8 mouse cellular contexts compared by ENCODE assay signal in the genomic region with DNA sequence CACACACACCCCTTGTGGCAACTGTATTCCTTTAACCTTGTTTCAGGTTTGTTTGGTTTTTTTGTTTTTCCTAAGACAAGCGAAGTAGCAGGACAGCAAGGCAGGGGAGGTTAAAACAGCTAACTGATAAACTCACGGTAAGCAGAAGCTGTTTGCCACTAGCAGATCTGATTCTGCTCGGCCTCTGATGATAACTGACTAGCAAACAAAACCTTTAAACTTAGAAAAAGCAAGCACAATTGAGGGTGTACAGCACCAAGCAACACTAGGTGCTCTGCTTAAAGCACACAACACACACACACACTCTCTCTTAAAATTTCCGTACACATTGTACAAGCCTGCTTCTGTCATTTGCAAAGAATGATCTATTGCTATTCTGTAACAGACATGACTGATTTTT. TPM values are rescaled to one million over a fixed set of nuclear protein-coding genes. Genes with fewer than 3 reads are reported as not detected.
DNase-seq lines count a peak whose midpoint lies in the region; ATAC-seq and TF ChIP-seq lines count a peak whose summit lies in the region.
"Had no signal": no experiment of that assay in that cellular context is flagged by ENCODE, and none has a peak within 500 bp of the region (broad histone marks: within the 10 kb centered on the region; RNA-seq: fewer than 3 reads in every experiment).

No protein-coding gene starts in this region.

- TF ChIP-seq POLR2A in small intestine, adult 2 months (IDR thresholded peaks at IDR 0.05; ENCODE audit: low read depth, low read length): no peak

- ATAC-seq in lung, embryonic 14.5 days (ENCODE audit: insufficient read depth): no peak
- ATAC-seq in forebrain, embryonic 13.5 days: no peak
- ATAC-seq in limb, embryonic 11.5 days (ENCODE audit: insufficient number of reproducible peaks, low FRiP score, low TSS enrichment, low read depth): no peak

- H3K27ac ChIP-seq in lung, embryonic 14.5 days (ENCODE audit: low read depth): peak overlapping the region; percentile 97
- peak overlapping the region; percentile 97 for H3K27ac ChIP-seq in forebrain, embryonic 13.5 days
- H3K27ac ChIP-seq in limb, embryonic 11.5 days (replicated peaks; ENCODE audit: low read depth, low read length): 0 out of 2 replicates have a peak overlapping the region, but pooled peaks have one; percentile 30
- peak overlapping the region; percentile 47; the same call in 1 of the 2 replicates for H3K27ac ChIP-seq in small intestine, adult 2 months (ENCODE audit: insufficient read depth, low read depth, low read length)

- peak overlapping the region; percentile 62 for H3K4me3 ChIP-seq in lung, embryonic 14.5 days (ENCODE audit: low read depth, low read length)
- H3K4me3 ChIP-seq in forebrain, embryonic 13.5 days: peak overlapping the region; percentile 78
- peak overlapping the region; percentile 43 for H3K4me3 ChIP-seq in limb, embryonic 11.5 days (ENCODE audit: low read depth, low read length)
- 0 out of 2 replicates have a peak overlapping the region, but pooled peaks have one; percentile 19 for H3K4me3 ChIP-seq in small intestine, adult 2 months (ENCODE audit: low read depth, low read length)

- peaks cover 37% of the 10 kb centered on the region for H3K36me3 ChIP-seq in lung, embryonic 14.5 days (ENCODE audit: insufficient read depth)
- H3K36me3 ChIP-seq in forebrain, embryonic 13.5 days (ENCODE audit: poor library complexity, severe bottlenecking): peaks cover 22% of the 10 kb centered on the region
- H3K36me3 ChIP-seq in limb, embryonic 11.5 days (ENCODE audit: control insufficient read depth, insufficient read depth, low read length): peaks cover 9% of the 10 kb centered on the region
- H3K36me3 ChIP-seq in small intestine, adult 2 months (ENCODE audit: control insufficient read depth, insufficient read depth, low read length): no peaks in the 10 kb centered on the region

- DNase-seq in lung, embryonic 14.5 days: peak; percentile 48
- no peak for DNase-seq in lung, postnatal 4 days
- DNase-seq in limb, embryonic 11.5 days (ENCODE audit: low spot score): no peak
- DNase-seq in right cerebral cortex, postnatal 25 days: no peak
- DNase-seq in gastrocnemius, adult 18-20 months (ENCODE audit: low spot score): no peak

- peak overlapping the region; percentile 85 for H3K9ac ChIP-seq in lung, embryonic 14.5 days
- H3K9ac ChIP-seq in forebrain, embryonic 13.5 days: peak overlapping the region; percentile 76
- H3K9ac ChIP-seq in limb, embryonic 11.5 days (ENCODE audit: low read length): peak overlapping the region; percentile 52; the same call in 1 of the 2 replicates

- no peaks in the 10 kb centered on the region for H3K27me3 ChIP-seq in lung, embryonic 14.5 days (ENCODE audit: insufficient read depth, low read length)
- H3K27me3 ChIP-seq in forebrain, embryonic 13.5 days: no peaks in the 10 kb centered on the region
- no peaks in the 10 kb centered on the region for H3K27me3 ChIP-seq in limb, embryonic 11.5 days (ENCODE audit: control insufficient read depth, insufficient read depth, low read length)
- H3K27me3 ChIP-seq in small intestine, adult 2 months (ENCODE audit: control insufficient read depth, insufficient read depth, low read length): no peaks in the 10 kb centered on the region

- peak overlapping the region; percentile 79 for H3K4me2 ChIP-seq in lung, embryonic 14.5 days
- peak overlapping the region; percentile 87 for H3K4me2 ChIP-seq in forebrain, embryonic 13.5 days
- H3K4me2 ChIP-seq in limb, embryonic 11.5 days (ENCODE audit: low read depth, severe bottlenecking): peak overlapping the region; percentile 64

- WGBS in lung, embryonic 14.5 days: 6% methylated on average over 4 of the region's 4 CpGs
- WGBS in forebrain, embryonic 13.5 days: 11% methylated on average over 4 of the region's 4 CpGs
- WGBS in limb, embryonic 11.5 days: 37% methylated on average over 4 of the region's 4 CpGs
- WGBS in small intestine, adult 2 months: 46% methylated on average over 4 of the region's 4 CpGs

- peaks cover 30% of the 10 kb centered on the region for H3K4me1 ChIP-seq in lung, embryonic 14.5 days (ENCODE audit: insufficient read depth)
- peaks cover 72% of the 10 kb centered on the region for H3K4me1 ChIP-seq in forebrain, embryonic 13.5 days
- peaks cover 31% of the 10 kb centered on the region for H3K4me1 ChIP-seq in limb, embryonic 11.5 days (ENCODE audit: control insufficient read depth, insufficient read depth, low read length)
- H3K4me1 ChIP-seq in small intestine, adult 2 months (ENCODE audit: control insufficient read depth, insufficient read depth, insufficient read length, low read length): peaks cover 5% of the 10 kb centered on the region; the same call in 1 of the 2 replicates

- TF ChIP-seq CTCF in lung, embryonic 14.5 days (IDR thresholded peaks at IDR 0.05; ENCODE audit: low read depth): no peak
- TF ChIP-seq CTCF in small intestine, adult 2 months (IDR thresholded peaks at IDR 0.05; ENCODE audit: extremely low read depth, insufficient read length, insufficient replicate concordance, low read depth, low read length): no peak

- no peaks in the 10 kb centered on the region for H3K9me3 ChIP-seq in lung, embryonic 14.5 days (ENCODE audit: low read depth, low read length)
- H3K9me3 ChIP-seq in forebrain, embryonic 13.5 days (replicated peaks): no peaks in the 10 kb centered on the region
- H3K9me3 ChIP-seq in limb, embryonic 11.5 days (ENCODE audit: control insufficient read depth, low read length): no peaks in the 10 kb centered on the region; the same call in 1 of the 2 replicates

RNA-seq across cellular contexts. Expression of a gene that starts 6.8 kb away (rescaled TPM):
- polyA plus RNA-seq in lung, embryonic 14.5 days (2014; fragmentation: Nextera tagmentation; extraction: Ambion mirVana): 17.6 and 19.5 TPM in 2 replicates
- 9.0 and 10.7 TPM in 2 replicates for polyA plus RNA-seq in forebrain, embryonic 13.5 days (2015; fragmentation: Nextera tagmentation; extraction: Ambion mirVana)
- polyA plus RNA-seq in limb, embryonic 11.5 days (2014; fragmentation: Nextera tagmentation; extraction: Ambion mirVana): 7.4 and 10.2 TPM in 2 replicates
- 0.95 and 1.1 TPM in 2 replicates for polyA plus RNA-seq in small intestine, adult 2 months (2012; rRNA removed)
- total RNA-seq in gastrocnemius, adult 18-20 months (2021): 10 to 100 TPM; 38.6 to 43.9 TPM

RNA-seq across cellular contexts. Expression of a gene that starts 31.8 kb away (rescaled TPM):
- 6.4 and 7.6 TPM in 2 replicates for polyA plus RNA-seq in lung, embryonic 14.5 days (2014; fragmentation: Nextera tagmentation; extraction: Ambion mirVana)
- 5.7 and 6.3 TPM in 2 replicates for polyA plus RNA-seq in forebrain, embryonic 13.5 days (2015; fragmentation: Nextera tagmentation; extraction: Ambion mirVana)
- polyA plus RNA-seq in limb, embryonic 11.5 days (2014; fragmentation: Nextera tagmentation; extraction: Ambion mirVana): 6.3 and 6.5 TPM in 2 replicates
- polyA plus RNA-seq in small intestine, adult 2 months (2012; rRNA removed): 3.0 and 4.9 TPM in 2 replicates
- total RNA-seq in gastrocnemius, adult 18-20 months (2021): 1 to 10 TPM; 7.4 to 8.4 TPM

RNA-seq across cellular contexts. Expression of a gene that starts 51.5 kb away (rescaled TPM):
- 46.3 and 52.0 TPM in 2 replicates for polyA plus RNA-seq in lung, embryonic 14.5 days (2014; fragmentation: Nextera tagmentation; extraction: Ambion mirVana)
- 25.9 and 31.3 TPM in 2 replicates for polyA plus RNA-seq in forebrain, embryonic 13.5 days (2015; fragmentation: Nextera tagmentation; extraction: Ambion mirVana)
- polyA plus RNA-seq in limb, embryonic 11.5 days (2014; fragmentation: Nextera tagmentation; extraction: Ambion mirVana): 27.6 and 33.2 TPM in 2 replicates
- not detected in 2 replicates for polyA plus RNA-seq in small intestine, adult 2 months (2012; rRNA removed)
- not detected for total RNA-seq in gastrocnemius, adult 18-20 months (2021)
- total RNA-seq: layer of hippocampus, adult 18-20 months had no signal

Comparison
In these comparisons a context has a peak if more than half of its experiments do, and no peak if none do; other contexts are left out.
1. H3K27ac ChIP-seq: peak in every context shown above with its lines; median percentile 97 in lung, embryonic 14.5 days; 97 in forebrain, embryonic 13.5 days; 47 in small intestine, adult 2 months; 30 in limb, embryonic 11.5 days.
2. H3K4me3 ChIP-seq: peak in every context shown above with its lines; median percentile 78 in forebrain, embryonic 13.5 days; 62 in lung, embryonic 14.5 days; 43 in limb, embryonic 11.5 days; 19 in small intestine, adult 2 months.
3. RNA of a gene that starts 51.5 kb away (polyA plus RNA-seq): 46.3 to 52.0 TPM in lung, embryonic 14.5 days, 27.6 to 33.2 TPM in limb, embryonic 11.5 days and 25.9 to 31.3 TPM in forebrain, embryonic 13.5 days; not detected in small intestine, adult 2 months; every median in the first group is over 10 times any median in the second.
4. Peak in every context shown above with its lines, with median percentiles within 50 percentile points of each other: H3K4me2 ChIP-seq and H3K9ac ChIP-seq.